Mouse (Mus musculus) liver, adult (tissue): ENCODE results near the gene Ccnb1ip1.

ENCODE experiments used
- GATA4 ChIP-seq: IDR thresholded peaks from 2 replicates; pipeline ENCODE4 v1.6.1; 2014; ENCODE audit warnings: mild to moderate bottlenecking, low read length; ENCODE audit not compliant: insufficient replicate concordance

The Ccnb1ip1 gene

DNA sequence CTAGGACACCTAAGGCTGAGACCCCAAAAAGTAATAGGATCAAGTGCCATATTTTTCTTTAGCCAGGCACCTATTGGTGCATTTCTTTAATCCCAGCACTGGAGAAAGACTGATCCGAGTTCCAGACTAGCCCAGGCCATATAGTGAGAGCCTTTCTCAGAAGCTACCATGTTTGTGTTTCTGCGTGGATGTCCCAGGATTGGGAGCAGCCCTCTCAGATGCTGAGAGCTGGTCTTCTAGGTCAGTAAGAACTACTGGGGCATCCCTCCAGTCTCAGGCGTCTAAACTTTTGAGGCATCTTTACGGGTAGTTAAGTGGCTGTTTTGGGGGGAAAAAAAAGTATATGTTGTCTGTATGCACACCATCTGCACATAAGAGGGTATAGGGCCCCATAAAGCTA is 11.6 kb downstream of the Ccnb1ip1 start:
- TF ChIP-seq GATA4, result no peak

DNA sequence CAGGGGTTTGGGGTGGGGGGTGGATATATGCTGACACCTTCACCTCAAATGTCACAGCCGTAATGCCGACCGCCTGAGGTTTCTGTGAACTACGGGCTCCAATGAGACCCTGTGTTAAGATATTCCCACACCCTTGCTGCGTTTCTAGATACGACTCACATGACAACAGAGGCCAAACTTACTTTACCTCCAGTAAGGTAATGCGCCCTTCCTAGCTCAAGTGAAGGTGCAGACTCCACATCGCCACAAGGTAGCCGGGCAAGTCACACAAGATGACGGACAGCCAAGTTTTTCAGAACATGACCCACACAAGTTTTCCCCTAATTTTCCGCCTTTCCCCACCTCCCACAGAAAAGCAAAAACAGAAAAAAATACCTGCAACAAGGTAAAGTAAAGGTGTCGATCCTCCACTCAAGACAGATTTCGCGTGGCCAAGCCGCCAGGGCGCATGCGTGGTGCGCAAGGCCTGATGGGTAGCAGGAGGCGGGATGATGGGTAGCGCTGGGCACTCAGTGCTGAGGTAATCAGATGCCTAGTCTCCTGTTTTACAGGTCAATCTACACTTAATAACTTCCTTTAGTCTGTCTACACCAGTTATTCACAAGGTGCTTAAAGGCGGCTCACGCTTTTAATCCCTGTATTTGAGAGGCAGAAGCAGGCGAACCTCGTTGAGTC is 12.1 kb downstream of the Ccnb1ip1 start:
- no peak for TF ChIP-seq GATA4

DNA sequence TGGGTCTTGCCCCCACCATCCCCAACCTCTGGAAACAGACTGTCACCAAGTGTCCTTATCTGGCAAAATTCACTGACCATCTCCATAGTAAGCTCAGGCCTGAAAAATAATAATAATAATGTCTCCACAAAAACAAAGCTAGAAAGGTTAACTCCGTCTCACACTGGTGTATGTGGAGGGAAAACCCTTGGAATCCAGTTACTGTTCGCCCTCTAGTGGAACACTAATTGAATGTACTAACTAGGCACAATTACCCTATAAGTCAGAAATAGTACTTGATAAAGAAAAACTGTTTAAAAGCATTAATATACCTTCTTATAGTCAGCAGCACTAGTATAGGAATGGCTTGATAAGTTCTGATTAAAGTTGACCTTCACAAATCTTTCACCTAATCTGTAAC is 19.4 kb downstream of the Ccnb1ip1 start:
- TF ChIP-seq GATA4, result no peak

- no peak for TF ChIP-seq GATA4
Measured at GRCm38 (mm10) chr14:50785251-50785637, 22.3 kb downstream of the Ccnb1ip1 start, which contains the start of gene Ttc5. Ttc5 (minus strand) TSS chr14:50785519.

- no peak for TF ChIP-seq GATA4
Measured at GRCm38 (mm10) chr14:50784391-50785250, 22.9 kb downstream of the Ccnb1ip1 start.

DNA sequence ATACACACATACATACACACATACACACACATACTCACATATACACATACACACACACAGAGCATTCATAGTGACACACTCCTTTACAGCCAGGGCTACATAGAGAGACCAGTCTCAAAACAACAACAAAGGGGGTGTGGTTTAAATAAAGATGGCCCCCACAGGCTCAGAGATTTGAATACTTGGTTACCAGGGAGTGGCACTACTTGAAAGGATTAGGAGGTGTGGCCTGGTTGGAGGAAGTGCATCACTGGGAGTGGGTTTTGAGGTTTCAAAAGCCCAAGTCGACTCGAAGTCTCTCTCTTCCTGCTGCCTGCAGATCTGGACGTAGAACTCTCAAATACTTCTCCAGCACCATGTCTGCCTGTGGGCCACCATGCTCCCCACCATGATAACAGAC is 25.4 kb downstream of the Ccnb1ip1 start:
- no peak for TF ChIP-seq GATA4

DNA sequence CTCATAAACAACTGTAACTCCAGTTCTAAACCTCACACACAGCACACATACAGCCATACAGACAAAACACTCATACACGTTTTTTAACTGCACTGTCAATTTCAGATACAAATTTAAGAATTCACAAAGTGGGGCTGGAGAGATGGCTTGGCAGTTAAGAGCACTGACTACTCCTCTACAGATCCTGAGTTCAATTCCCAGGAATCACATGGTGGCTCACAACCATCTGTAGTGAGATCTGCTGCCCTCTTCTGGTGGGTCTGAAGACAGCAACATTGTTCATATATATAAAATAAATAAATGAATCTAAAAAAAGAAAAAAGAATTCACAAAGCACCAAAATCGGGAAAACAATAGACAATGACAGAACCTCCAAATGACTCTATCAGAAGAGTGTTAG is 36.2 kb downstream of the Ccnb1ip1 start:
- no peak for TF ChIP-seq GATA4

- no peak for TF ChIP-seq GATA4
Measured at GRCm38 (mm10) chr14:50765736-50766135, 41.8 kb downstream of the Ccnb1ip1 start.

- no peak for TF ChIP-seq GATA4
Measured at GRCm38 (mm10) chr14:50758416-50759085, 49.0 kb downstream of the Ccnb1ip1 start.

GRCm38 (mm10) chr14:50744994-50745393 is 62.5 kb downstream of the Ccnb1ip1 start, which contains the start of gene Olfr749:
Olfr749 (minus strand) TSS chr14:50745094.
- TF ChIP-seq GATA4, result no peak

DNA sequence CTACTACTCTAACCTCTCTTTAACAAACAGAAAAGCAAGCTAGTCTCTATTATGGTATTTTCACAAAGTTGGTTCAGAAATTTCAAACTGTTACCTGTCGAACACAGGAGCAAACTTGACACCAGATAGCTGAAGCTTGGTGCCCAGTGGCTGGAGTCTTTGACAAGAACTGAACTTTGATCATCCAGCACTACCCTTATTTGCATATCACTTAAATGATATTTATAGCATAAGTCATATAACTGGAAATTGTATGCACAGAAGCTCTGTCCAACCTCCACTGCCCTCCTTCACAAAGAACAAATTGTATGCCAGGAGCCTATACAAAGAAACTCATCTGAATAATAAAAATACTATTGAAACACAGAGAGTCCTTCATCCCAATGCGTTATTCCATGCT is 65.9 kb downstream of the Ccnb1ip1 start:
- TF ChIP-seq GATA4, result no peak

- no peak for TF ChIP-seq GATA4
Measured at GRCm38 (mm10) chr14:50740334-50740733, 67.2 kb downstream of the Ccnb1ip1 start.
